Mouse (Mus musculus) liver, postnatal 0 days (tissue): ENCODE results near the gene Gsta1.

Experiments
- CTCF ChIP-seq: sonication (generic); IDR thresholded peaks from 2 replicates; pipeline ENCODE4 v1.5.1; 2016; ENCODE audit warnings: antibody characterized with exemption, low read depth
- EP300 ChIP-seq: IDR thresholded peaks from 2 replicates; pipeline ENCODE4 v1.6.1; 2016; ENCODE audit warnings: antibody characterized with exemption, low read depth, mild to moderate bottlenecking

GRCm38 (mm10) chr9:78204194-78204593 is 26.3 kb upstream of the Gsta1 start:
- TF ChIP-seq CTCF (no peak), EP300 (no peak)
